Mouse (Mus musculus): ENCODE data around the gene Lrrc61. TPM values are rescaled to one million over a fixed set of nuclear protein-coding genes. Genes with fewer than 3 reads are reported as not detected.

Lrrc61 gene
- total RNA-seq, 2 experiments from 2014 or later, result 32.3 to 37.6 TPM

DNA sequence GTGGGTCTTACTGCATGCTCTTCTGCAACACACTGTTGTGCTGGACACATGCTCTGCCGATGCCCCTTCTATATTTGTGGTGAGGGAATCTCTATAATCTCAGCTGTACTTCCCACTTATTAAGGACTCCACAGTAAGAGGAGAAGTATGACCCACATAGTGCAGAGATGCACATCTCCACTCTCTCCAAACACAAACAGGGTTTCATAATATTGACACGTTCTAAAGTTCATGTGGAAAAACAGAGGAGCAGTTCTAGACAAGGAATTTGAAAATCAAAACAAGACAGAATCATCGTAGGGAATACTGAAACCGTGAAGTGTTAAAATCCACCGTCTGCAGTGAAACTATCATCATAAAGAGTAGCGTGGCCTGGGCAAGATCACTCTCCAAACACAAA is 37.3 kb downstream of the Lrrc61 start:
- no peak for DNase-seq (ENCODE audit: low spot score in 2 of 2)

DNA sequence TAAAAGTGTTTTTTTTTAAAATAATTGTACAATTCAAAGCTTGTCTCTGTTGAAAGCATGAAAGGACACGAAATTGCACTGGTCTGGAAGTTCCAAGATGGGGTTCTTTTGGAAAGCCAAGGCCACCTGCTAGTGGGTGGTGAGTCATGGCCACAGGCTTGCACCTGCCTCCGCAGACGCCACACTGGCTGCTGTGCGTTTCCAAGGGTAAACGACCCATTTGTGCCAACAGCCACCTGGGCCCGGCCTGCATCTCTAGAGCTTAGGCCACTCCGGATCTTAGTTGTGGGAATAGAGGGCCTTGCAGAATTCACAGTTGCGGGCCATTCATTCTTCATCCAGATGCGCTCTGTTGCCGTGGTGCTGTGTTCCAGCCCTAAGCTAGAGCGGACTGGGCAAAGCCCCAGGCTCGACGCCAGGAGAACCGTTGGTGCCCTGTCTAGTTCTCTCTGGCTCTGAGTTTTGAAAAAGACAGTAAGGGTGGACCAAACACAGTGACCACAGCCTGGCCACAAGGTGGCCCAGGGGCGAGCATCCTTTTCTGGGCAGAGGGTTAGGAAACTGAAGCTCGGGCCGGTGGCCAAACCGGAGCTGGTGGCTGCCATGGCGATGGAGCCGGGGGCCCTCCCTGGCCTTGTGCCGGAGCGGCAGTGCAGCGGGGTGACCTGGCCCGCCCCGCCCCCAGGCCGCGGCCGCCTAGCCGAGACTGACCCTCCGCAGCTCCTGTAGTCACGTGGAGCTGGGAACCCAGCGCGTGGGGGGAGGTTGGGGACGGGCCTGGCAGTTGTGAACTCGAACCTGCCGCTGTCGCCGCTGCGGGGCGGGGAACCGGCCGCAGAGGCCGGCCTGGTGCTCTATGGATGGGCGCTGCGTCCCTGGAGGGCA is 38.8 kb downstream of the Lrrc61 start, which contains the start of the genes Repin1 and Gm44965:
Gene Repin1, plus strand, starts transcription at position 726 of the 885 bp plus-strand sequence.
Gene Gm44965, plus strand, starts transcription at position 784 of the 885 bp plus-strand sequence.
- DNase-seq (ENCODE audit: low spot score in 2 of 2), result peak; percentile 91 to 92

DNA sequence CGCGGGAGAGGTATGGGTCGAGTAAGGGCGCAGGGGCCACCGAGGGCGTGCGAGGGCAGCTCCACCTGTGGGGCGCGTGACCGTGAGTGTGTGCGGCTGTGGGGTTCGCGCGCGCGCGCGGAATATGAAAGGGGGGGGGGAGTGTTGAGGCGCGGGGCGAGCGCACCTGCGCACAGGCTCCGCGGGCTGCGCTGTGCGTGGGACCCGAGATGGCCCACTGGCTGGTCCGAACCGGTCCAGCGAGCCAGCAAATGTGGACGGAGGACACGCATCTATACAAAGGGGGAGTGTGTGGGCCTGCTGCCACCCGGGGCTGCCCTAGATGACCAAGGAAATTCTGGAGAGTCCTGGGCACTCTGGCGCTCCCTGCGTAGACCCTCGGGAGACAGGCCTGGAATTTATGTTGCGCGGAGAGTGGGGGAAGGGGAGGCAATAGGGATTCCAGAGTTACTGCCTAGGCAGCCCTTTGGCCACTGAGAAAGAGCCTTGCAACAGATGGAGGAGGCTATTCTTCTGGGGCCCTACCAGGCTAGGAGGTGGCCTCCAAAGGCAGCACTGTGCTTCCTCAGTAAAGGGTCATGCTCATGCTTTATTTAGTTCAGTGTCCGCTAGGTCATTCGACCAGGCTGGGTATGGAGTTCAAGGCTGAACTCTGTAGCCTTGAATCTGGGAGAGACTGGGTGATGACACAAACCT is 39.6 kb downstream of the Lrrc61 start:
- DNase-seq (ENCODE audit: low spot score in 2 of 2), result peak; percentile 48 to 54

DNA sequence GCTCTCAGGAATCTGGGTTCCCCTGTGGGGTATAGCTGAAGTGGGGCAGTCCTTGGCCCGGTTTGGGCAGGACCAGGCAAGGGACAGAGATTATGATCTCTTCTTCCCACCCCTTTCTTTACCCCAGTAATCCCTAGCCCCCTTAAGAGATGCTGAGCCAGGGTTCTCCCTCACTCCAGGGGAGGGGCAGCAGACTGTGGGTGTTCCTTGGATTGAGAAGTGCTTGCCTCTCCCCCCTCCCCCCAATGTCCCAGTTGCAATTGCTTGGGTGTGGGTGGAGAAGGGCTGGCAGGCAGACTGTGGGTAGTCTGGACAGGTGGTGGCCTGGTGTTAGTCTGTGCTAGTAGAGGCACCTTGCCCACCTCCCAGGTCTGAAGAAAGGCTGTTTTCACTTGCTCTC is 40.7 kb downstream of the Lrrc61 start:
- no peak for DNase-seq (ENCODE audit: low spot score in 2 of 2)

DNA sequence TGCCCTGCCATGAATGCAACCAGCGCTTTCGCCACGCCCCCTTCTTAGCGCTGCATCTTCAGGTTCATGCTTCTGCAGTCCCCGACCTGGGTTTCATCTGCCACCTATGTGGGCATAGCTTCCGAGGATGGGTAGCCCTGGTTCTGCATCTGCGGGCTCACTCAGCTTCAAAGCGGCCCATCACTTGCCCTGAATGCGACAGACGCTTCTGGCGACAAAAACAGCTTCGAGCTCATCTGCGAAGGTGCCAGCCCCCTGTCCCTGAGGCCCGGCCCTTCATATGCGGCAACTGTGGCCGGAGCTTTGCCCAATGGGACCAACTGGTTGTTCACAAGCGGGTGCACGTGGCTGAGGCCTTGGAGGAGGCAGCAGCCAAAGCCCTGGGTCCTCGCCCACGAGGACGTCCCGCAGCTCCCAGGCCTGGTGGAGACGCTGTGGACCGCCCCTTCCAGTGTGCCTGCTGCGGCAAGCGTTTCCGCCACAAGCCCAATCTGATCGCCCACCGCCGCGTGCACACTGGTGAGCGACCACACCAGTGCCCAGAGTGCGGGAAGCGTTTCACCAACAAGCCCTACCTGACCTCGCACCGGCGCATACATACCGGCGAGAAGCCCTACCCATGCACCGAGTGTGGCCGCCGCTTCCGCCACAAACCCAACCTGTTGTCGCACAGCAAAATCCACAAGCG is 42.1 kb downstream of the Lrrc61 start:
- DNase-seq (ENCODE audit: low spot score in 2 of 2), result no peak

DNA sequence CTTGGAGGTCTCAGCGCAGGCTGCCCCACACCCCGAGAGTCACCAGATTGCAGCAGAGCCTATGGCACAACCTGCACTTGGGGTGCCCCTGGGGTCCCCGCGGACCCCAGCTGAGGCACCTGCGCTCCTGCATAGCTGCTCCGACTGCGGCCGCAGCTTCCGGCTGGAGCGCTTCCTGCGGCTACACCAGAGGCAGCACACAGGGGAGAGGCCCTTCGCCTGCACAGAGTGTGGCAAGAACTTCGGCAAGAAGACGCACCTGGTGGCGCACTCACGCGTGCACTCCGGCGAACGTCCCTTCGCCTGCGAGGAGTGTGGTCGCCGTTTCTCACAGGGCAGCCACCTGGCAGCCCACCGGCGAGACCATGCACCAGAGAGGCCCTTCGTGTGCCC is 42.6 kb downstream of the Lrrc61 start:
- DNase-seq (ENCODE audit: low spot score in 2 of 2), result no peak

DNA sequence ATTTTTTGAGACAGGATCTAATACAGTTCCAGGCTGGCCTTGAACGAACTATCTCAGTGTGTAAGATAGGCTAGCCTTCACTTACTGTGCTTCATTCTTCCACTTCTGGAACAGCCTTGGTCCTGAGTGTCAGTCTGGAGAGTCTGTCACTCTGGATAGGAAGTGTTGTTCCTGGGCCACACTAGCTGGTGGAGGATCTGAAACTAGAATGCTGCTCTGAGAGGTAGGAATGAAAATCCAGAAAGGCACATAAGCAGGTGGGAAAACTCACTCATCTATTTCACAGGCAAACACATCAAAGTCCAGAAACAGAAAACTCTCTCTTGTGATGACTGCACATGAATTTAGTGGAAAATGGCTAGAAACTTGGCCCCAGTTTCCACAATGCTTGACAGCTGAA is 46.0 kb downstream of the Lrrc61 start:
- no peak for DNase-seq (ENCODE audit: low spot score in 2 of 2)

DNA sequence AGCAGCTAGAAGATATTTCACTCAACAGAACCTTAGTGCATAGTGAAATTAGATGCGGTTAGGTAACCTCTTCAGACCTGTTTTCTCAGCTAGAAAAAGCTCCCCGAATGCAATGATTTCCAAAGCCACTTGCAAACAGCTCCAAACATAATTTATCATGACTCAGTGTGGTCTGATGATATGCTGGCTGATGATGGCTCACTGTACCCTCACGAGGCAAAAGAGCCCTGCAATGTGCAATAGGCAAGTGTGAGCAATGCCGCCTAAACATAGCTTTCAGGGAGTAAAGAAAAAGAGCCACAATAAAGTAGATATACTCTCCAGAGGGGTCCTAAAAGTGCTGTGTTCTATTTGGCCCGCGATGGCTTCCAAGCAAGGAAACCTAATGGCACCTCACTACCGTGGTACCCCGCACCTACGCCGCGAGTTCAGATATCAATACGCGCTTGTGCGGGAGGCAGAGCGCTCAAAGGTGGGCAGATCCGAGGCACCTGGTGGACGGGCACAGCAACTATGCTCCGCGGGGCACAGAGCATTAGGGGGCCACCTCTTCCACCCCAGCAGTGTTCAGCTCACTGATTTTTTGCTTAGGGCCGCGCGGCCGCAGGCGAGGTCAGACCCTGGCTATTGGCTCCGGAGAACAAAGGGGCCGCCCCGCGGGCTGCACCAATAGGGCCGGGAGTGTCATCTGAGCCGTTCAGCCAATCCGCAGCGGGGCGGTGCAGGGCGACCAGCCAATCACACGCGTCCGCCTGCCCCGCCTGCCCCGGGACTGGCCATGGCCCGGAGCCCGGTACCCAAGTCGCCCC is 46.9 kb downstream of the Lrrc61 start, which contains the start of gene Zfp775:
Gene Zfp775, plus strand, starts transcription at position 793 of the 809 bp plus-strand sequence.
- DNase-seq (ENCODE audit: low spot score in 2 of 2), result peak; percentile 94 to 97

DNA sequence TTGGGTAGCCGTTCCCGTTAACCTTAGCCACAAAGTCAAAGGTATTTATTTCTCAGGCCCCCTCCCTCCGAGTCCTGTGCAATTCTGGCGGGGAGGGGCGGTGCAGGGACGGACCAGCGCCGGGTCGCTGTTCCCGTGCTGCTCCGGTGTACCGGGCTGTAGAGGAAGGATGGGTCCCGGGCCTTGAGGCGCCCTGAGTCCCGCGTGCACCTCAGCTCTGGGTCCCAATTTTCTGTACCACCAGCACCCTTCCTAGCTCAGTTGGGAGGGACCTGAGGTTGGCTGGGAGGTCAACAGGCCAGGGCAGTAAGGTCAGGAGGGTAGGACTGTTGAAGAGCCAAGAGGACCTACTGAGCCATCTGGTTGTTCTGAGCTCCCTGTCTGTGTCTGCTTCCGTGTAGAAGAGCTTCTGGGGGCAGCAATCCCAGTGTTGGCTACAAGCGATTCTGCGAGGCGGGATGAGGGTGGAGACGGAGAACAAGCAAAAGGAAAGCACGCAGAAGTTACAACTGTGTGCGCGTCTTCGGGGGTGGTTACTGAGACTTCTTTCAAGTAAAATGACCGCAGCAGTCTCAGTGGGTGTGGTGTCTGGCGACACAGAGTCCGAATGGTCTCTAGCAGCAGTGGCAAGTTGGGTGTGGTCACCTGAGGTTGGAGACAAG is 47.6 kb downstream of the Lrrc61 start:
- peak in 1 of 2 experiments; percentile 49 for DNase-seq (ENCODE audit: low spot score in 2 of 2)

DNA sequence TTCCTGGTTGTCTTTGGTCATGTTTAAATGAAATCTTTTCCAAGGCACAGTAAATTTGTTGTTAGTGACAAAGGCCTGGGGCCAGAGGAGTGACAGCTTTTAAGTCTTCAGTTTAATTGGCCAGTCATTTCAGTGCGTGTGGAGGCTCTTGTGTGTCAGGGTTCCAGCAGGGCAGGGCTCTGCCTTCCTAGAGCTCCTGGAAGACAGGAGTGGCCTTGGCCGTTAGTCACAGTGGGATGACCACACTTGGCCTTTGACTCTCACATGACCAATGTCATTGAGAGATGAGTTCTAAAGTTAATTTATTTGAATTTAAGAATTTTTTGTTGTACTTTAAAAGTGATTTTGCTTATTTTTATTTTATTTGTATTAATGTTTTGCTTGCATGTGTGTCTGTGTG is 53.5 kb downstream of the Lrrc61 start:
- no peak for DNase-seq (ENCODE audit: low spot score in 2 of 2)

DNA sequence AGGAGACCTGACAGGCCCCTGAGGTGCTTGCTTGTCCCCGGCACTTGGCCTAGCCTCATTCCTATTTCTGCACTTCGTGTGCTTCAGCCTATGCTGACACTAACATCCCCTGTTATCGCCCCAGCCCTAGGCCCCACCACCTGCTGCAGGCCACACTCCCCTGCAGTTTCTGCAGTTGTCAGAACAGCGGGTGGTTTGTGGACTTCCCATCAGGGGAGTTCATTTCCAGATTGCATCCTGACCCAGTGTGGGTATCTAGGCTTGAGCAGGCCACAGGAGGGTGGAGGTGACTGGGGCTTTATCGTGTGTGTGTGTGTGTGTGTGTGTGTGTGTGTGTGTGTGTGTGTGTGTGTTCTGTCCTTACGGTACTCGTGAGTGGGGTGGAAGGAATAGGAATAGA is 54.9 kb downstream of the Lrrc61 start:
- no peak for DNase-seq (ENCODE audit: low spot score in 2 of 2)

DNA sequence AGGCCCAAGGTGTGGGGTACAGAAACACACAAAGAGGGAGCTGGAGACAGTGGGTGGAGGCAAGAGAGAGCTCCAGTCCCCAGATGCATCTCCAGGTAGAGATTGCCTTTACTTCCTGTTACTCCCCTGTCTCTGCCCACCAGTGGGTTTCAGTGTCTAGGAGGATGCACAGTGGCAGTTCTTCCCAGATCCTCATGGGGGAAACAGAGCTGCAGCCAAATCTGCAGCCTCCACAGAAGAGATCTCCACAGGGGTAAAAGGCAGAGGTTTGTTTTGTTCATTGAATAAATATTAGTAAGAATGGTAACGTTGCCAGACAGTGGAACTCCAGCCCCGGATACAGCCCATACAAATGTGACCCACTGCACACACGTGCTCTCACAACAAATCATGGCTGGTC is 56.1 kb downstream of the Lrrc61 start:
- DNase-seq (ENCODE audit: low spot score in 2 of 2), result no peak

DNA sequence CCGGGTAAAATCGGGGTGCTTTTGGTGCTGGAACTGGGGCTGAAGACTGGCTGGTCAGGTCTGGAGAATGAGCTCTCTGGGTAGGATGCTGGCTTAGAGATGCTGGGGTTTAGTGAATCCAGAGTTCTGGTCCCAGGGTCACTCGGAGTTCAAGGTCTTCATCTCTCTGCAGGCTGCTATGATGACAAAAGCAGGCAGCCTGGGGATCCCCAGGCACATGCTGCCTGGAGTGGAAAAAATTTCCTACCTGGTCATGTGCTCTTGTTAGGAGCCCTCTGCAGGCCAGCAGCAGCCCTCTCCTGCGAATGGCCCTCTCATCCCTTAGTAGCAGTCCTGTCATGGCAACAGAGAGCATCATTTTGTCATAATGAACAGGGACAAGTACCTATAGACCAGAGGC is 58.9 kb downstream of the Lrrc61 start:
- DNase-seq (ENCODE audit: low spot score in 2 of 2), result no peak

DNA sequence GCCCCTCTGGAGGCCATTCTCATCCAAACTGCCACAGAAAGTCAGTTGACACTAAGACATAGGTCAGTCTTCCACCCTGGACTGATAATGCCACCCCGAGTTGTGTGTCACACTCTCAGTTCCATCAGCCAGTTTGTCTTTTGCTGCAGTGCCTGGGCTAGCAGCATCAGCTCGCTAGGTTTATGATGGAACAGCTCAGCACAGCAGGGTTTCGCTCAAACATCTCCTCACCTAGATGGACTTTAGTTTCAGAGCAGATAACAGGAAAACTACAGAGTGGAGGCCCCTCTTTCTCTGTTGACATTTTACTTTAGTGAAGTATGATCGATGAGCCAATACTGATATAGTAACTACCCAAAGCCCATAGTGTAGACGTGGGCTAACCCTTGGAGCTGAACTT is 60.2 kb downstream of the Lrrc61 start:
- no peak for DNase-seq (ENCODE audit: low spot score in 2 of 2)

DNA sequence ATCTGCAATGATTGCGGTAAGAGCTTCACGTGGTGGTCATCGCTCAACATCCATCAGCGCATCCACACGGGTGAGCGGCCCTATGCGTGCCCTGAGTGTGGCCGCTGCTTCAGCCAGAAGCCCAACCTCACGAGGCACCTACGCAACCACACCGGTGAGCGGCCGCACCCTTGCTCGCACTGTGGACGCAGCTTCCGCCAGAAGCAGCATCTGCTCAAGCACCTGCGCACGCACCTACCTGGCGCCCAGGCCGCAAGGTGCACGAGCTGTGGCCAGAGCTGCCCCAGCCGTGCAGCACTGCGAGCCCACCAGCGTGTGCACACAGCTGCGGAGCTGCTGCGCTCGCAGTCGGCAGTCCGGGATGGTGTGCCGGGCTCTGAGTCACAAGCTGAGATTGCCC is 65.4 kb downstream of the Lrrc61 start:
- DNase-seq (ENCODE audit: low spot score in 2 of 2), result no peak

Other genes starting within 250 kb of the Lrrc61 start
- 10 to 100 TPM; 35.9 to 41.6 TPM for gene Krba1, start 159.2 kb upstream of the Lrrc61 start, total RNA-seq (2021)
- 10 to 100 TPM; 22.3 TPM for gene Zfp467, start 109.0 kb upstream of the Lrrc61 start, total RNA-seq (2021)
- under 1 TPM; 0.56 to 0.74 TPM for gene Sspo, start 106.6 kb upstream of the Lrrc61 start, total RNA-seq (2021)
- gene Atp6v0e2, start 17.2 kb upstream of the Lrrc61 start, total RNA-seq (2021), result 100 to 1,000 TPM; 440 to 446 TPM
- 10 to 100 TPM; 14.9 to 18.0 TPM for gene Rarres2, start 18.0 kb downstream of the Lrrc61 start, total RNA-seq (2021)
- gene Gm45021, start 34.8 kb downstream of the Lrrc61 start, total RNA-seq (2021), result not detected
- gene Repin1, start 39.1 kb downstream of the Lrrc61 start, total RNA-seq (2021), result 10 to 100 TPM; 48.0 to 51.0 TPM
- not detected for gene Gm44965, start 39.1 kb downstream of the Lrrc61 start, total RNA-seq (2021)
- 1 to 10 TPM; 7.1 to 8.2 TPM for gene Zfp775, start 47.3 kb downstream of the Lrrc61 start, total RNA-seq (2021)
- 10 to 100 TPM; 13.4 to 13.6 TPM for gene AI854703, start 72.0 kb downstream of the Lrrc61 start, total RNA-seq (2021)
- under 1 TPM; 0.77 to 0.81 TPM for gene Gimap8, start 92.4 kb downstream of the Lrrc61 start, total RNA-seq (2021)
- 1 to 10 TPM in 1 of 2 experiments, under 1 TPM in 1; 0.48 to 1.1 TPM for gene Gimap9, start 121.3 kb downstream of the Lrrc61 start, total RNA-seq (2021)
- not detected for gene Gimap4, start 129.8 kb downstream of the Lrrc61 start, total RNA-seq (2021)
- 1 to 10 TPM; 4.3 to 4.9 TPM for gene Gimap6, start 153.4 kb downstream of the Lrrc61 start, total RNA-seq (2021)
- 1 to 10 TPM in 1 of 2 experiments, not detected in 1; 1.9 TPM for gene Gm28053, start 163.8 kb downstream of the Lrrc61 start, total RNA-seq (2021)
- gene Gimap7, start 163.8 kb downstream of the Lrrc61 start, total RNA-seq (2021), result not detected
- gene Gimap1, start 184.3 kb downstream of the Lrrc61 start, total RNA-seq (2021), result 1 to 10 TPM; 1.4 to 1.9 TPM
- gene Gimap5, start 191.4 kb downstream of the Lrrc61 start, total RNA-seq (2021), result under 1 TPM; 0.62 to 0.99 TPM
- gene Gimap3, start 216.1 kb downstream of the Lrrc61 start, total RNA-seq (2021), result not detected